Mouse (Mus musculus): ENCODE measurements around the gene Hist1h1d.
"Not testable (repeated sequence)": the region's sequence is repeated elsewhere in the genome, so short reads cannot be mapped to it uniquely, and the experiment has no call there.

Hist1h1d gene

GRCm38 (mm10) chr13:23530181-23530900 lies 22.7 kb upstream of the Hist1h1d start:
- DNase-seq (ENCODE audit: low spot score) = no peak

DNA sequence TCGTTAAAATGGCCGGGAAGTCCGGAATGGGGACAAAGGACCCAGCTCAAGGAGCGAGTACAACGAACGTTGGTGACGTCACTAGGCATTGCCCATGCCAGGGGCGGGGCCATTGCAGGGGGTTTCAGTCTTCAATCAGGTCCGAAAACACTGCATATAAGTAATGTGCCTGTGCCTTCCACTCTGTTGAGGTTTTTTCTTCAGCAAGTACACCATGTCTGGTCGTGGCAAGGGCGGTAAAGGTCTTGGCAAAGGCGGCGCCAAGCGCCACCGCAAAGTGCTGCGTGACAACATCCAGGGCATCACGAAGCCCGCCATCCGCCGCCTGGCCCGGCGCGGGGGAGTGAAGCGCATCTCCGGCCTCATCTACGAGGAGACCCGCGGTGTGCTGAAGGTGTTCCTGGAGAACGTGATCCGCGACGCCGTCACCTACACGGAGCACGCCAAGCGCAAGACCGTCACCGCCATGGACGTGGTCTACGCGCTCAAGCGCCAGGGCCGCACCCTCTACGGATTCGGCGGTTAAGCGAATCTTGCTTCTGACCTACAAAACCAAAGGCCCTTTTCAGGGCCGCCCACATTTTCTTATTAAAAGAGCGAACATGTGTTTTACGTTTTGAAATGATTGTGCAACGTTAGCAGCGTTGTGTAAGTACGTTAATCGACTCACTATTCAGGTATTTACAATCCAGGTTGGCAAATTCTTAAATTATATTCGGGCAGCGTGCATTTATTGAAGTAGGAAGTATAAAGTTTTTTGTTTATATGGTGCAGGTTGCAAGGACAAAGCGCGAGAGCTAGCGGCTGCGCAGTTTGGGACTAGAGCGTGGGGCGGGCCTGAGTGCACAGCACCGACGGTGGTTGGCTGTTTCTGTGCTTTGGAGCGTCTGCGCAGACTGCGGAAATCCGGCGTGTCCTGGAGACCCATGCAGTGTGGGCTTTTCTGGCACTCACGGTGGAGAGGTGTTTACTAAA lies 21.9 kb upstream of the Hist1h1d start, which contains the start of gene Hist1h4h:
TSS of gene Hist1h4h (plus strand) at position 150 of the 975 bp plus-strand sequence.
- DNase-seq (ENCODE audit: low spot score) = peak; percentile 93

DNA sequence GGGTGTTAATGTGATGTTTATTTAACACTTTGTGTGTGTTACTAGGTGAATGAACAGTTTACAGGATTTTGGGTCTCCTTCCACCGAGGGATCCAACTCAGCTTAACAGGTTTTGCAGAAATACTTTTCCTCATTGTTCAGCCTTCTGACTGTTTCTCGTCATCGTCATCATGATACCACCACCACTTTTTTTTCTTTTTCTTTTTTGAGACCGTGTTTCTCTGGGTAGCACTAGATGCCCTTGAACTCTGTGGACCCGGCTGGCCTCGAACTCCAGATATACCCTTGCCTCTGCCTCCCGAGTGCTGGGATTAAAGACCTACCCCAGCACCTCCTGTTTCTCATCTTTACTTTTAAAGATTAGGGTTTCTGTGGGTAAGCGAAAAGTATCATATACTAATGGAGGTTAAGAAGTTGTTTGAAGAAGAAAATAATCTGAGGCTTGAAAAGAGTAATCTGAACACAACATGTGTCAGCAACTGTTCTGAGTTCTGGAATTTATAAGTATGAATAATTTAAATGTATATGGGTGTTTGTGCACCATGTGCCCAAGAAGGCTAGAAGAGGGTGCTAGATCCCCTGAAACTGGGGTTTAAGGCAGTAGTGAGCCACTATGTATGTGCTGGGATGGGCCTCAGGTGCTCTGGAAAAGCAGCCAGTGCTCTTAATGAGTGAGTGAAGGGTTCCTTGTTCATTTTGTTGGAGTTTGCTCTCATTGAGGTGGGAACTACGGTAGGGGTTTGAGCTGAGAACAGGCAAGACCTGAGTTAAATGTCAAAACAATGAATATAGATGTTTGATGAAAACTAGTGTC lies 20.6 kb upstream of the Hist1h1d start:
- DNase-seq (ENCODE audit: low spot score) = no peak

GRCm38 (mm10) chr13:23533560-23534367 lies 19.3 kb upstream of the Hist1h1d start, which contains the start of gene Hist1h2af:
Gene Hist1h2af, plus strand, starts transcription at chr13:23533906.
- not testable (repeated sequence) for DNase-seq (ENCODE audit: low spot score)

GRCm38 (mm10) chr13:23534368-23535131 lies 18.5 kb upstream of the Hist1h1d start:
- no peak for DNase-seq (ENCODE audit: low spot score)

DNA sequence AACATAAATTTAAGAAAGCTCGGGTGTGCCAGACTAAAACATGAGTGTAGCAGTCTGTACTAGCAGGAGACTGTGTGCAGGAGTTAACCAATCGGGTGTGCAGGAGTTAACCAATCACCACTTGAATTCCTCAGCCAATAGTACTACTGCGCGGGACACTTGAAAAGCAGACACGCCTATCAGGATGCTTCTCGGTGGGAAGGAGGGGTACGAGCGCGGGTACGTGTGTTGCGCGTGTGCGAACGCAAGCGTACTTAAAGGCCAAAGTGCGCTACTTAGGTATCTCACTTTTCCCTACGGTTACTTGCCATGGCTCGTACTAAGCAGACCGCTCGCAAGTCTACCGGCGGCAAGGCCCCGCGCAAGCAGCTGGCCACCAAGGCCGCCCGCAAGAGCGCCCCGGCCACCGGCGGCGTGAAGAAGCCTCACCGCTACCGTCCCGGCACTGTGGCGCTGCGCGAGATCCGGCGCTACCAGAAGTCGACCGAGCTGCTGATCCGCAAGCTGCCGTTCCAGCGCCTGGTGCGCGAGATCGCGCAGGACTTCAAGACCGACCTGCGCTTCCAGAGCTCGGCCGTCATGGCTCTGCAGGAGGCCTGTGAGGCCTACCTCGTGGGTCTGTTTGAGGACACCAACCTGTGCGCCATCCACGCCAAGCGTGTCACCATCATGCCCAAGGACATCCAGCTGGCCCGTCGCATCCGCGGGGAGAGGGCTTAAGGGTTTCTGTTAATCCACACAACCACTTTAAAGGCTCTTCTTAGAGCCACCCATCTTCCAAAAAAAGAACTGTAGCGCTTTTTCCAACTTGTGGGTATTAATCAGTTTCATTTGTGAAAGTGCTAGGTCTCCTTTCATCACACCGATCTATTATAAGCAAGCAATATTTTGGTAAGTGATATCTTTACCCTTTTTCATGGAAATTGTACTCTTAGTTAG lies 17.7 kb upstream of the Hist1h1d start, which contains the start of gene Hist1h3g:
TSS of gene Hist1h3g (plus strand) at position 286 of the 939 bp plus-strand sequence.
- DNase-seq (ENCODE audit: low spot score) = not testable (repeated sequence)

- DNase-seq (ENCODE audit: low spot score) = no peak
These were observed 16.8 kb upstream of the Hist1h1d start for GRCm38 (mm10) chr13:23536076-23536822.

- DNase-seq (ENCODE audit: low spot score) = no peak
These were observed 15.9 kb upstream of the Hist1h1d start for GRCm38 (mm10) chr13:23537006-23537710.

GRCm38 (mm10) chr13:23538249-23538648 lies 14.8 kb upstream of the Hist1h1d start:
- DNase-seq (ENCODE audit: low spot score) = no peak

DNA sequence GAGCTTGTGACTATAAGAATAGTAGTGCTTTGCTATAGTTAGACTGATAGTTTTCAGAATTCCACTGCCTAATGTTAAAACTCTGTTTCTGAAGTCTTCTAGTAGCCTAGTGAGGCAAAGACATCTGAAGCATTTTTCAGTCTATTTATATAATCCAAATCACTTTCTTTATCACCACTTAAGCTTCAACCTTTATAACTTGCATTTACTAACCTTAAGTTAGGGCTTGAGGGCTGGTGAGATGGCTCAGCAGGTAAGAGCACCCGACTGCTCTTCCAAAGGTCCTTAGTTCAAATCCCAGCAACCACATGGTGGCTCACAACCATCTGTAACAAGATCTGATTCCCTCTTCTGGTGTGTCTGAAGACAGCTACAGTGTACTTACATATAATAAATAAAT lies 13.2 kb upstream of the Hist1h1d start:
- not testable (repeated sequence) for DNase-seq (ENCODE audit: low spot score)

GRCm38 (mm10) chr13:23541497-23541896 lies 11.6 kb upstream of the Hist1h1d start:
- DNase-seq (ENCODE audit: low spot score) = no peak

GRCm38 (mm10) chr13:23542225-23542980 lies 10.7 kb upstream of the Hist1h1d start:
- DNase-seq (ENCODE audit: low spot score) = not testable (repeated sequence)

- DNase-seq (ENCODE audit: low spot score) = not testable (repeated sequence)
These were observed 10.0 kb upstream of the Hist1h1d start, which contains the start of gene Hist1h2bh for GRCm38 (mm10) chr13:23542999-23543607. Gene Hist1h2bh, minus strand, starts transcription at chr13:23543392.

- no peak for DNase-seq (ENCODE audit: low spot score)
These were observed 8.9 kb upstream of the Hist1h1d start, which contains the start of gene Hist1h3f for GRCm38 (mm10) chr13:23543965-23544786. Gene Hist1h3f, plus strand, starts transcription at chr13:23544052.

DNA sequence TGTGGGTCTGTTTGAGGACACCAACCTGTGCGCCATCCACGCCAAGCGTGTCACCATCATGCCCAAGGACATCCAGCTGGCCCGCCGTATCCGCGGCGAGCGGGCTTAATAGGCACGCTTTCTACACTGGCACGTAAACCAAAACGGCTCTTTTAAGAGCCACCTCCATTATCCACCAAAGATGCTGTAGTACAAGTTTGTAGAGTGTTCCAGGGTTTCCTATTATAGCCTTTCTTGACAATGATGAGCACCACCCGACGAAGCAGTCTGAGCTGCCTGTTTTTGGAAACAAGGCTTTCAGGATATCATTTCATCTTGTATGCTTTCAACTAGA lies 8.3 kb upstream of the Hist1h1d start:
- DNase-seq (ENCODE audit: low spot score) = not testable (repeated sequence)
